Comparison of ENCODE assay signal across 7 mouse cellular contexts in the genomic region with DNA sequence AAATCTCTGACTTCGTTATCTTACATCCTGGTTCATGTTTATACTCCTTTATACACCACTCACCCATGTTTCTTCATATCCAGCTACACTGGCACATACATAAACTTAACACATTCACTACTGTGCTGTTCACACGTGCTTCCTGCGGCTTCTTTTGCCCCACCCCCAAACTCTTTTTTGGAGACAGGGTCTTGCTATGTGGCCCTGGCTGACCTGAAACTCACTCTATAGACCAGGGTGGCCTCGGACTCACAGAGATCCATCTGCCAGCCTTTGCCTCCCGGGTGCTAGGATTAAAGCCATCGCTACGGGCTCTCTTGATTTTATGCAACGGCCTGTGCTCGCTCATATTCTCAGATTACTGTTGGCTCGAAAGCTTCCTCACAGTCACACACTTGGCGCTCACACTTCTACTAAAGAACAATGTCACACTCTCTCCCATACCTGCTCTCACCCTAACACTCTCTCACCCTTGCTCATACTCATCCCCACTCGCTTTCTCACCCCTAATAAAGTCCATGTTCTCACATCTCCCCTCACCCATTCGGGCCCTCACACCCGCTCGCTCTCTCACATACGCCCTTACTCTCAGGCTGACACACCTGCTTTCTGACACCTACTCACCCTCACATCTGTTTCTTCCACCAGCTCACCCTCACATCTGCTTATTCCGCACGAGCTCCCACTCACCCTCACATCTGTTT. TPM values are rescaled to one million over a fixed set of nuclear protein-coding genes. Genes with fewer than 3 reads are reported as not detected.
DNase-seq lines count a peak whose midpoint lies in the region; ATAC-seq and TF ChIP-seq lines count a peak whose summit lies in the region.

No protein-coding gene starts in this region.

- H3K36me3 ChIP-seq in embryonic facial prominence, embryonic 15.5 days, result no peaks in the 10 kb centered on the region
- no peaks in the 10 kb centered on the region for H3K36me3 ChIP-seq in kidney, postnatal 0 days (ENCODE audit: insufficient read depth, low read length)

- no peak for TF ChIP-seq CTCF in kidney, postnatal 0 days (IDR thresholded peaks at IDR 0.05; ENCODE audit: low read depth)

- H3K27me3 ChIP-seq in embryonic facial prominence, embryonic 15.5 days, result no peaks in the 10 kb centered on the region
- H3K27me3 ChIP-seq in kidney, postnatal 0 days (ENCODE audit: insufficient read depth, low read length), result no peaks in the 10 kb centered on the region

- peak overlapping the region; percentile 62 for H3K9ac ChIP-seq in embryonic facial prominence, embryonic 15.5 days
- H3K9ac ChIP-seq in kidney, postnatal 0 days (ENCODE audit: low read depth, low read length), result peak overlapping the region; percentile 72

- ATAC-seq in embryonic facial prominence, embryonic 15.5 days (ENCODE audit: insufficient number of reproducible peaks, low FRiP score, low TSS enrichment, low read depth), result 0 out of 2 replicates have a peak, but pooled peaks have one; percentile 5
- ATAC-seq in kidney, postnatal 0 days (replicated peaks; ENCODE audit: low FRiP score, low read depth), result peak; percentile 19

- H3K4me1 ChIP-seq in embryonic facial prominence, embryonic 15.5 days, result peaks cover 24% of the 10 kb centered on the region
- H3K4me1 ChIP-seq in kidney, postnatal 0 days (replicated peaks; ENCODE audit: insufficient read depth, low read length), result peaks cover 5% of the 10 kb centered on the region; the same call in 1 of the 2 replicates

- H3K9me3 ChIP-seq in embryonic facial prominence, embryonic 15.5 days (replicated peaks), result no peaks in the 10 kb centered on the region
- no peaks in the 10 kb centered on the region for H3K9me3 ChIP-seq in kidney, postnatal 0 days (replicated peaks; ENCODE audit: low read length)

- DNase-seq in layer of hippocampus, adult 9-11 months, result peak; percentile 18
- DNase-seq in layer of hippocampus, postnatal 25 days (ENCODE audit: extremely low spot score in 1 of 2, low spot score in 1 of 2), result no peak
- DNase-seq in MN1 (ENCODE audit: low spot score), result peak; percentile 36
- DNase-seq in kidney, postnatal 0 days (ENCODE audit: low spot score), result no peak
- peak; percentile 26 for DNase-seq in naive thymus-derived CD4-positive, alpha-beta T cell, adult 2 months (ENCODE audit: low read depth)
- no peak for DNase-seq in frontal cortex, postnatal 14 days (ENCODE audit: low spot score in 2 of 2)

- peak overlapping the region; percentile 74 for H3K4me3 ChIP-seq in embryonic facial prominence, embryonic 15.5 days (replicated peaks)
- H3K4me3 ChIP-seq in kidney, postnatal 0 days (replicated peaks; ENCODE audit: low read depth, low read length), result peak overlapping the region; percentile 78

- H3K27ac ChIP-seq in embryonic facial prominence, embryonic 15.5 days (replicated peaks), result peak overlapping the region; percentile 75
- peak overlapping the region; percentile 77 for H3K27ac ChIP-seq in kidney, postnatal 0 days

- peak overlapping the region; percentile 78 for H3K4me2 ChIP-seq in embryonic facial prominence, embryonic 15.5 days (replicated peaks)
- H3K4me2 ChIP-seq in kidney, postnatal 0 days (ENCODE audit: low read length), result peak overlapping the region; percentile 88

- 11% methylated on average over 18 of the region's 18 CpGs for WGBS in embryonic facial prominence, embryonic 15.5 days
- 9% methylated on average over 18 of the region's 18 CpGs for WGBS in kidney, postnatal 0 days

RNA-seq across cellular contexts. Expression of a gene that starts 0.7 kb away (rescaled TPM):
- 10 to 100 TPM; 81.3 to 84.0 TPM for total RNA-seq in layer of hippocampus, postnatal 25 days (2021)
- 43.9 and 47.3 TPM in 2 replicates for polyA plus RNA-seq in embryonic facial prominence, embryonic 15.5 days (2015; fragmentation: Nextera tagmentation; extraction: Ambion mirVana)
- 30.0 and 33.7 TPM in 2 replicates for polyA plus RNA-seq in kidney, postnatal 0 days (2015; fragmentation: Nextera tagmentation; extraction: Ambion mirVana)

RNA-seq across cellular contexts. Expression of a gene that starts 23.0 kb away (rescaled TPM):
- total RNA-seq in layer of hippocampus, postnatal 25 days (2021), result 100 to 1,000 TPM; 238 to 254 TPM
- polyA plus RNA-seq in embryonic facial prominence, embryonic 15.5 days (2015; fragmentation: Nextera tagmentation; extraction: Ambion mirVana), result 77.0 and 81.9 TPM in 2 replicates
- 56.0 and 64.8 TPM in 2 replicates for polyA plus RNA-seq in kidney, postnatal 0 days (2015; fragmentation: Nextera tagmentation; extraction: Ambion mirVana)

Comparison
In these comparisons a context has a peak if more than half of its experiments do, and no peak if none do; other contexts are left out.
1. DNase-seq: peak in layer of hippocampus, adult 9-11 months (single experiment), MN1 (single experiment) and naive thymus-derived CD4-positive, alpha-beta T cell, adult 2 months (single experiment); none in layer of hippocampus, postnatal 25 days (0 of 2), kidney, postnatal 0 days (single experiment) and frontal cortex, postnatal 14 days (0 of 2).